Mouse (Mus musculus) layer of hippocampus, adult 2 months (tissue): ENCODE data around the gene Onecut1. TPM values are rescaled to one million over a fixed set of nuclear protein-coding genes. Genes with fewer than 3 reads are reported as not detected.

ENCODE experiments used
- DNase-seq, 2 experiments: peaks; one replicate each; pipeline ENCODE4 v3.0.0; 2022; ENCODE audit warnings: low spot score in 2 of 2
- H3K27ac ChIP-seq: fragments of 200-600 bp; 2 replicates; pipeline ENCODE4 v1.8.1; 2022
- H3K4me3 ChIP-seq: fragments of 200-600 bp; 2 replicates; pipeline ENCODE4 v1.8.1; 2022; ENCODE audit warnings: mild to moderate bottlenecking
- CTCF ChIP-seq: fragments of 200-600 bp; conservative IDR thresholded peaks from 2 replicates; pipeline ENCODE4 v1.8.1; 2022; ENCODE audit warnings: antibody characterized with exemption, mild to moderate bottlenecking, moderate library complexity
- total RNA-seq, 2 experiments: library from RNA; stranded (reverse); gene quantifications; 2 replicates each; pipeline ENCODE4 v1.2.3; 2021

The Onecut1 gene
- total RNA-seq, 2 experiments from 2014 or later, result 0.92 to 1.3 TPM

DNA sequence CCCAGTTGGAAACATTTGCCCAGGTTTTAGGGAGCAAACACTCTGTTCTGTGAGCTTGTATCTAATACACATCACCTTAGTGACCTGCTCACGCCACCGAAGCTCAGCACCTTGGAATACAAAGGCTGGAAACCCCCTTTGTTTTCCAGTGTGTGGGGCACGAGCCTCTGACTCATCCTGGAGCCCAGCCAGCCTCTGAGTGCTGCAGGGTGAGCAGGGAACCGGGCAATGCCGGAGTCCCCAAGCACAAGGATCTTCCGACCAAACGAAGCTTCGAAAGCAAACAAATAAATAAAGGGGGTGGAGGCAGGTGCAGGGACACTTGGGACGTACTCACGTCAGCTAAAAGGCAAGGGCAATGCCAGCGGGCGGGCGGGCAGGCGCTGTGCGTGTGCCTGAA lies 47.5 kb downstream of the Onecut1 start:
- no peak for DNase-seq
- no peak overlapping the region for H3K27ac ChIP-seq
- H3K4me3 ChIP-seq, result no peak overlapping the region
- no peak for TF ChIP-seq CTCF

GRCm38 (mm10) chr9:74910226-74910759 lies 48.6 kb downstream of the Onecut1 start:
- Histone ChIP-seq H3K27ac (no peak overlapping the region), H3K4me3 (no peak overlapping the region)
- TF ChIP-seq CTCF, result no peak
- no peak for DNase-seq

DNA sequence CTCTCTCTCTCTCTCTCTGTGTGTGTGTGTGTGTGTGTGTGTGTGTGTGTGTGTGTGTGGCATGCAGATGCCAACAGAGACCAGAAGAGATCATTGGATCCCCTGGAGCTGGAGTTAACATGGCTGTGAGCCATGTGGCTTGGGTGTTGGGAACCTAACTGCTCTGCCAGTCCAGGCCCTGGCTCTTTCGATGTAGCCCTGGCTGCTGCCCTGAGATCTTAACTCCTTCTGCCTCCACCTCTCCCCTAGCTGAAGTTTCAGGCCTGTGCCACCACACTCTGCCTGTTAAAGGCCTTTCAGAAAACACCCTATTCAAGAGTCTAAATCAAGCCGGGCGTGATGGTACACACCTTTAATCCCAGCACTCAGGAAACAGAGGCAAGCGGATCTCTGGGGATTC lies 49.7 kb downstream of the Onecut1 start:
- Histone ChIP-seq H3K27ac (no peak overlapping the region), H3K4me3 (no peak overlapping the region)
- TF ChIP-seq CTCF, result no peak

GRCm38 (mm10) chr9:74911919-74912318 lies 50.2 kb downstream of the Onecut1 start:
- no peak for DNase-seq
- no peak for TF ChIP-seq CTCF
- no peak overlapping the region for H3K27ac ChIP-seq
- H3K4me3 ChIP-seq, result no peak overlapping the region

More for the DNA sequence above, 49.7 kb downstream of the Onecut1 start:
- DNase-seq, result no peak

- no peak for TF ChIP-seq CTCF
- no peak for DNase-seq
- Histone ChIP-seq H3K4me3 (no peak overlapping the region), H3K27ac (no peak overlapping the region)
Measured at GRCm38 (mm10) chr9:74912619-74913376, 51.1 kb downstream of the Onecut1 start.

DNA sequence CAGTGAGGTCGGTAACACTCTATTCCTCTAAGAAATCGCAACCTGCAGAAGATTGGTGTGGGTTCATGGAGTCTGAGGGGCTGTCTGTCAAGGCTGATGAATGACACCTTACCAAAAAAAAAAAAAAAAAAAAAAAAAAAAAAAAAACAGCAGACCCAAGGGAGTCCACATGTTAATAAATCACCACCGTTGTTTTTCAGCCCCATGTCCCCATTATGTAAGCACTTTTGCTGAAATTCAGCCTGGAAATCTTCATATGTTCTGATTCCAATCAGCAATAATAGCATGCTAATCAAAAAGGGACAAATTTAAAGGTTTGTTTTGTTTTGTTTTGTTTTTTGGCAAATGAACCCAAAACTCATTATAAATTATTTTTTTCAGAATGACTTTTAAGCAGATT lies 53.9 kb downstream of the Onecut1 start:
- no peak for DNase-seq
- Histone ChIP-seq H3K4me3 (no peak overlapping the region), H3K27ac (no peak overlapping the region)
- TF ChIP-seq CTCF, result no peak

- TF ChIP-seq CTCF, result no peak
Measured at GRCm38 (mm10) chr9:74920450-74920849, 58.7 kb downstream of the Onecut1 start.

GRCm38 (mm10) chr9:74921422-74921821 lies 59.7 kb downstream of the Onecut1 start:
- no peak overlapping the region for H3K4me3 ChIP-seq
- TF ChIP-seq CTCF, result no peak
- H3K27ac ChIP-seq, result no peak overlapping the region
- DNase-seq, result no peak

More at GRCm38 (mm10) chr9:74920450-74920849, 58.7 kb downstream of the Onecut1 start:
- Histone ChIP-seq H3K4me3 (no peak overlapping the region), H3K27ac (no peak overlapping the region)
- no peak for DNase-seq

- H3K4me3 ChIP-seq, result no peak overlapping the region
- TF ChIP-seq CTCF, result no peak
Measured at GRCm38 (mm10) chr9:74922884-74923283, 61.2 kb downstream of the Onecut1 start.

DNA sequence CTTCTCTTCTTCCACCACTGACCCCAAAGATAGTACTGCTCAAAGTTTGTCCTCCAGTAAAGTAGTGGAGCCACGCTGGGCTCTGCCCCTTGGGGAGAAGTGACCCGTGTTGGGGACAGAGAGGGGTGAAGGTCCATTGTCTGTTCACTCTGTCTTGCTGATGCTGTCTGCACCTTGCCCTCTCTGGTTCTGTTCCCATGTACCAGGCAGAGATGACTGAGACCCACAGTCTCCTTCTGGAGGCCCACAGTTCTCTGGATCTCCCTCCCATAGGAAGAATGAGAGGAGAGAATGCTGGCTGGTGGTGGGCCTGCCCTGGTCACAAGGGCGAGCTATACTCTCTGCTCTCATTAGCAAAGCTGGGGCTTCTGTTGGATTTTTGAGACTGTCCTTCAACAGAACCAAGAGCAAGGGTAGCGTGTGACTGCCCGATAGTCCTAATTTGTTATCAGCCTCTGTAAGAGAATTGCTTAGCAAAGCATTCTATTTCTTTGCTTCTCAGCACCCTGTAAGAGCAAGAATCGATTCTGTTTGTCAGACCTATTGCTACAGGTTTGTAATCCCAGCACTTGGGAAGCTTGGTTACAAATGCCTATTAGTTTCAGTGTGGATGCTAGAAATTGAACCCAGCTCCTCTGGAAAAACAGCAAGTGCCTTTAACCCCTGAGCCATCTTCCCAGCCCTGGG lies 61.7 kb downstream of the Onecut1 start:
- no peak for TF ChIP-seq CTCF
- Histone ChIP-seq H3K4me3 (no peak overlapping the region), H3K27ac (no peak overlapping the region)
- no peak for DNase-seq

More at GRCm38 (mm10) chr9:74922884-74923283, 61.2 kb downstream of the Onecut1 start:
- no peak overlapping the region for H3K27ac ChIP-seq
- no peak for DNase-seq

DNA sequence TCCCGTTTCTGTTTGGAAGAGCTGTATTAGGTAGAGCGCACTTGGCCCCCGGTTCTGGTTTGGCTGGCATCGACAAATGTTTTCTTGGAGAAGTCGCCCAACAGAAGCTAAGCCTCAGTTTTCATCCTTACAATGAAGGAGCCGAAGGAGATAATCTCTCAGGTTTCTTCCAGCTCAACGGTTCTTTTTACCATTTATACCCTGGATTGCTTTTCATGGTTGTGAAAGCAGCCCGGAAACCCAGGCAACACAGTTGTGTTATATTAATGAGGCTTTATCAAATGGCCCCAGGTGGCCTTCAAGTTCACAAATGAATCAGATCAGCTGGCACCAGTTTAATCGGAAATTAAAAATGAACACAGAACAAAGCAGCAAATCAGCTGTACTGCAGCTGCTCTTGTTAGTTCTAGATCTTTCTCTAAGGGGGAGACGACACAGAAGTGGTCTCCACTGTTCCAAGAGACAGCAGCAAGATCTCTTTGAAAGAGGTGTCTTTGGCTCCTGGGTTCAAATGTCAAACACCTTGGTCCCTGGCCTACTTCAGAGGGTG lies 63.6 kb downstream of the Onecut1 start:
- no peak overlapping the region for H3K27ac ChIP-seq

DNA sequence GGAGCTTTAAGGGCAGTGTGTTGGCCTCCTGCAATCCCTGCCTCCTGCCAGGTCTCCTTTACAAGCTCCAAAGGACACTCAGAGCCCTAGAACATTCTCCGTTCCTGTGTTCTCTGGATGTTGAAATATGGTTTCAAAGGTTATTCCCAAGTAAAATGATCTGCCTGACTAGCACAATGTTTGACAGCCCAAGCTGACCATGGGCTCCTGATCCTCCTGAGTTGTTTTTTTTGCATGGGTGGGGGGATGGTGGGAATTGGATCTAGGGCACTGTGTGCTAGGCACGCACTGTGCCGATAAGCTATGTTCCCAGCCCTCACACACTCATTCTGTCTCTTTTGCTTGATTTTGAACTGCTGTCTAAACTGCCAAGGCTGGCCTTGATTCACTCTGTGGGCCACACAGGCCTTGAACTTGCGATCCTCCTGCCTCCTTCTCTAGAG lies 68.3 kb downstream of the Onecut1 start:
- Histone ChIP-seq H3K4me3 (no peak overlapping the region), H3K27ac (no peak overlapping the region)
- TF ChIP-seq CTCF, result no peak
- no peak for DNase-seq

More for the DNA sequence above, 63.6 kb downstream of the Onecut1 start:
- no peak overlapping the region for H3K4me3 ChIP-seq
- no peak for TF ChIP-seq CTCF
- DNase-seq, result no peak

DNA sequence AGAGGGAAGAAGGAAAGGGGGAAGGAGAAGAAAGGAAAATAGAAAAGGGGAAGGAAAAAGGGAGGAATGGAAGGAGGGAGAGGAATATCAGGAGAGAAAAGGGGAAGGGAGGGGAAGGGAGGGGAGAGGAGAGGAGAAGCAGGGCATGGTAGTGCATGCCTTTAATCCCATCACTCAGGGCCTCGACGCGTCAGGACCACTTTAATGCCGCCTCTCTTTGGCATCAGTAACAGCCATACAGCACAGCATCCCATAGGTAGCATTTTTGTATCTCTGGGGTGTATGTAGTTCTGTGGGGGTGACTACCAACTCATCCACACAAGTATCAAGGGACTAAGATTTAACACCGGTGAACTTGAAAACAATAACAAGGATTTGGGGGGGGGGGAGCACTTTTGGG lies 68.9 kb downstream of the Onecut1 start:
- no peak overlapping the region for H3K27ac ChIP-seq
- H3K4me3 ChIP-seq, result no peak overlapping the region
- no peak for TF ChIP-seq CTCF
- DNase-seq, result no peak
